Mouse (Mus musculus) lung, postnatal 25 days (tissue): ENCODE measurements around the gene Grb10.

Experiments
- DNase-seq: peaks from one replicate; pipeline ENCODE4 v3.0.0; 2022; ENCODE audit warnings: low spot score

Gene Grb10

GRCm38 (mm10) chr11:12032831-12033230 is 5.7 kb downstream of the Grb10 start:
- DNase-seq, result no peak

GRCm38 (mm10) chr11:12026638-12027037 is 11.8 kb downstream of the Grb10 start:
- no peak for DNase-seq

- peak; percentile 61 for DNase-seq
Observed at GRCm38 (mm10) chr11:12025756-12026593, 12.5 kb downstream of the Grb10 start.

GRCm38 (mm10) chr11:12025392-12025755 is 13.1 kb downstream of the Grb10 start:
- DNase-seq, result no peak

GRCm38 (mm10) chr11:12023051-12023450 is 15.4 kb downstream of the Grb10 start:
- DNase-seq, result no peak

GRCm38 (mm10) chr11:12019651-12020050 is 18.8 kb downstream of the Grb10 start:
- no peak for DNase-seq

GRCm38 (mm10) chr11:12018604-12019003 is 19.9 kb downstream of the Grb10 start:
- DNase-seq, result no peak

- no peak for DNase-seq
Observed at GRCm38 (mm10) chr11:12010084-12010483, 28.4 kb downstream of the Grb10 start.

- DNase-seq, result no peak
Observed at GRCm38 (mm10) chr11:12000293-12000910, 38.1 kb downstream of the Grb10 start.

- DNase-seq, result no peak
Observed at GRCm38 (mm10) chr11:11998881-11999280, 39.6 kb downstream of the Grb10 start.

- no peak for DNase-seq
Observed at GRCm38 (mm10) chr11:11997045-11997444, 41.4 kb downstream of the Grb10 start.

GRCm38 (mm10) chr11:11995371-11995770 is 43.1 kb downstream of the Grb10 start:
- no peak for DNase-seq

GRCm38 (mm10) chr11:11993807-11994206 is 44.7 kb downstream of the Grb10 start:
- DNase-seq, result no peak

GRCm38 (mm10) chr11:11993183-11993582 is 45.3 kb downstream of the Grb10 start:
- no peak for DNase-seq

- no peak for DNase-seq
Observed at GRCm38 (mm10) chr11:11989850-11990249, 48.6 kb downstream of the Grb10 start.

- DNase-seq, result no peak
Observed at GRCm38 (mm10) chr11:11987233-11987632, 51.2 kb downstream of the Grb10 start.

GRCm38 (mm10) chr11:11978611-11979197 is 59.8 kb downstream of the Grb10 start:
- DNase-seq, result no peak

GRCm38 (mm10) chr11:11974591-11975255 is 63.8 kb downstream of the Grb10 start:
- DNase-seq, result peak; percentile 43

GRCm38 (mm10) chr11:11973366-11974014 is 65.0 kb downstream of the Grb10 start:
- DNase-seq, result peak; percentile 65

- no peak for DNase-seq
Observed at GRCm38 (mm10) chr11:11972401-11973110, 65.9 kb downstream of the Grb10 start.

- DNase-seq, result no peak
Observed at GRCm38 (mm10) chr11:11970246-11970645, 68.2 kb downstream of the Grb10 start.
